Mouse (Mus musculus): ENCODE data around the gene Cacna1f.

DNA sequence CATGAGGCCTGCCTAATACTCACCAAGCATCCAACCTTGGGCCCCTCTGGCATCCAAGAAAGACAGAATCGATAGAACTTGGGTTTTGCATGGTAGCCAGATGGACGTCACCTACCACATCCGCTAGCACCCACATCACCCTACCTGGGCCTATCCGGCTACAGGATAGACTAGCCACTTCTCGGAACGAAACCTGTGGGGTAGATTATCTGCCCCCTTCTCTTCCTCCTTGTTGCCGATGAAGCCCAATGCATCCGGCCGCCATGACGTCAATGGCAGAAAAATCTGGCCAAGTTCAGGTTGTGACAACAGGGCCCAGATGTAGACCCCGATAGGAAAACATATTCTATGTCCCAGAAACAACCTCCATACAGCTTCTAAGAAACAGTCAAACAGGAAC, 23.0 kb upstream of the Cacna1f start:
- TF ChIP-seq POLR2A (IDR thresholded peaks at IDR 0.05; ENCODE audit: control insufficient read depth, low read depth, low read length) (no peak), CTCF (IDR thresholded peaks at IDR 0.05; ENCODE audit: control insufficient read depth, insufficient read depth, insufficient replicate concordance, low read depth, low read length) (no peak)
